Mouse (Mus musculus) adrenal gland, adult 18-20 months (tissue): ENCODE data around the gene Gm11060. TPM values are rescaled to one million over a fixed set of nuclear protein-coding genes. Genes with fewer than 3 reads are reported as not detected.

Source experiments
- DNase-seq, 2 experiments: peaks; one replicate each; pipeline ENCODE4 v3.0.0; 2021 to 2022; ENCODE audit warnings: low spot score in 2 of 2
- long read RNA-seq, 2 experiments: library from polyadenylated mRNA; stranded (forward); transcript quantifications; one replicate each; pipeline ENCODE4 v2.0.0; 2021
- total RNA-seq, 2 experiments: library from RNA; stranded (reverse); gene quantifications; 1 replicate in 1 of 2; 2 replicates in 1 of 2; pipeline ENCODE4 v1.2.3; 2021

Gm11060 gene
- not detected for total RNA-seq
- long read RNA-seq, experiment 1, result 0 reads
- long read RNA-seq, experiment 2, result 0 reads

GRCm38 (mm10) chr2:105091718-105092117 lies at the start of gene Gm11060:
Gm11060 (plus strand) TSS chr2:105092018.
- no peak for DNase-seq

- no peak for DNase-seq
Measured at GRCm38 (mm10) chr2:105043152-105043551, 48.7 kb upstream of the Gm11060 start.

- no peak for DNase-seq
Measured at GRCm38 (mm10) chr2:105048301-105048700, 43.5 kb upstream of the Gm11060 start.

- no peak for DNase-seq
Measured at GRCm38 (mm10) chr2:105055529-105055928, 36.3 kb upstream of the Gm11060 start.

GRCm38 (mm10) chr2:105058577-105059116 lies 33.2 kb upstream of the Gm11060 start:
- DNase-seq, result no peak

- DNase-seq, result no peak
Measured at GRCm38 (mm10) chr2:105062741-105063372, 29.0 kb upstream of the Gm11060 start.

- DNase-seq, result no peak
Measured at GRCm38 (mm10) chr2:105072496-105072895, 19.3 kb upstream of the Gm11060 start.

GRCm38 (mm10) chr2:105074196-105074595 lies 17.6 kb upstream of the Gm11060 start:
- peak in 1 of 2 experiments; percentile 15 for DNase-seq

- DNase-seq, result no peak
Measured at GRCm38 (mm10) chr2:105075809-105076208, 16.0 kb upstream of the Gm11060 start.

GRCm38 (mm10) chr2:105077151-105077550 lies 14.7 kb upstream of the Gm11060 start:
- no peak for DNase-seq

GRCm38 (mm10) chr2:105082256-105082790 lies 9.5 kb upstream of the Gm11060 start:
- DNase-seq, result no peak

- no peak for DNase-seq
Measured at GRCm38 (mm10) chr2:105084035-105084434, 7.8 kb upstream of the Gm11060 start.

- no peak for DNase-seq
Measured at GRCm38 (mm10) chr2:105086081-105086480, 5.7 kb upstream of the Gm11060 start.

GRCm38 (mm10) chr2:105088005-105088404 lies 3.8 kb upstream of the Gm11060 start:
- no peak for DNase-seq

GRCm38 (mm10) chr2:105089083-105089482 lies 2.7 kb upstream of the Gm11060 start:
- DNase-seq, result no peak

GRCm38 (mm10) chr2:105089581-105090508 lies 2.0 kb upstream of the Gm11060 start:
- no peak for DNase-seq

- DNase-seq, result no peak
Measured at GRCm38 (mm10) chr2:105090991-105091390, 827 bp upstream of the Gm11060 start.

- no peak for DNase-seq
Measured at GRCm38 (mm10) chr2:105097294-105097953, 5.6 kb downstream of the Gm11060 start.

- no peak for DNase-seq
Measured at GRCm38 (mm10) chr2:105099410-105099809, 7.6 kb downstream of the Gm11060 start.

GRCm38 (mm10) chr2:105100541-105100940 lies 8.7 kb downstream of the Gm11060 start:
- DNase-seq, result no peak

GRCm38 (mm10) chr2:105108703-105109158 lies 16.9 kb downstream of the Gm11060 start:
- DNase-seq, result peak; percentile 44 to 57
